Mouse (Mus musculus) olfactory bulb, adult 2 months (tissue): ENCODE results near the gene Tbc1d2.

ENCODE experiments used
- CTCF ChIP-seq: fragments of 200-500 bp; IDR thresholded peaks from 2 replicates; pipeline ENCODE4 v1.5.1; 2012; ENCODE audit warnings: low read depth, mild to moderate bottlenecking, low read length, moderate library complexity; ENCODE audit not compliant: insufficient read depth
- POLR2A ChIP-seq: fragments of 200-500 bp; IDR thresholded peaks from 2 replicates; pipeline ENCODE4 v1.6.1; 2012; ENCODE audit warnings: mild to moderate bottlenecking, low read depth, low read length, moderate library complexity; ENCODE audit not compliant: insufficient read depth

DNA sequence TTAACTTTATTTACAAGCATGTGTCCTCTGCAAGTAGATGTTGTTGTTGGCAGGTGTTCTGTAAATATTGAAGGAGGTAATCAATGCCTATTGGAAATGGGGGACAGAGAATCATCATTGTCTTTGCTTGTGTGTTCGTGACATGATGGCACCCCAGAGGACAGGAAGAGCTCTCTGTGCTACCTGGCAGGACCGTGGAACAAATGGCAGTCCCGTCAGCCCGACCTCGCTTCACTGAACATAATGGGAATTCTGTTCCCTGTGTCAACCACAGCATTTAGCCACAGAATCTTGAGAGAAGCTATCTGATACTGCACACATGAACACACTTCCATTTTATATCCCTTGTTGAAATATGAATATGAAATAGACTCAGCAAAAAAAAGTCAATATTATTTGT is 8.9 kb upstream of the Tbc1d2 start:
- TF ChIP-seq POLR2A (no peak), CTCF (no peak)
